Mouse (Mus musculus) heart, embryonic 16.5 days (tissue): ENCODE measurements around the gene Plekhb1. TPM values are rescaled to one million over a fixed set of nuclear protein-coding genes. Genes with fewer than 3 reads are reported as not detected.

Experiments
- ATAC-seq: fragments of 200-750 bp; cut with Nextera tagmentation; replicated peaks from 2 replicates; pipeline ENCODE4 v1.8.0; 2017; ENCODE audit warnings: moderate number of reproducible peaks; ENCODE audit not compliant: insufficient read depth, low FRiP score; ENCODE audit errors: extremely low read depth
- H3K27ac ChIP-seq: fragments of 300-500 bp; sonication (generic); 2 replicates; pipeline ENCODE4 v1.5.1; 2014; ENCODE audit warnings: mild to moderate bottlenecking, low read length, control low read depth, moderate library complexity
- H3K27me3 ChIP-seq: fragments of 300-500 bp; sonication (generic); 2 replicates; pipeline ENCODE4 v1.6.1; 2014; ENCODE audit warnings: low read length, mixed read lengths; ENCODE audit not compliant: control insufficient read depth, insufficient read depth
- H3K36me3 ChIP-seq: fragments of 300-500 bp; sonication (generic); 2 replicates; pipeline ENCODE4 v1.6.1; 2014; ENCODE audit not compliant: control insufficient read depth, insufficient read depth
- H3K4me1 ChIP-seq: fragments of 300-500 bp; sonication (generic); 2 replicates; pipeline ENCODE4 v1.6.1; 2014; ENCODE audit warnings: low read length, mixed read lengths; ENCODE audit not compliant: control insufficient read depth, insufficient read depth
- H3K4me2 ChIP-seq: fragments of 300-500 bp; sonication (generic); 2 replicates; pipeline ENCODE4 v1.6.1; 2014; ENCODE audit warnings: low read depth, mild to moderate bottlenecking, control low read depth, low read length
- H3K4me3 ChIP-seq: fragments of 300-500 bp; sonication (generic); 2 replicates; pipeline ENCODE4 v1.5.1; 2014; ENCODE audit warnings: mild to moderate bottlenecking, control low read depth, low read length
- H3K9ac ChIP-seq: fragments of 300-500 bp; sonication (generic); 2 replicates; pipeline ENCODE4 v1.6.1; 2014; ENCODE audit warnings: low read length, control low read depth
- H3K9me3 ChIP-seq: fragments of 300-500 bp; sonication (generic); replicated peaks from 2 replicates; pipeline ENCODE4 v1.6.1; 2016; ENCODE audit warnings: low read length; ENCODE audit not compliant: control insufficient read depth
- WGBS: fragments of 180-500 bp; shearing (Covaris S2); extraction: QIAGEN DNeasy Blood & Tissue Kit; methylation state at CpG from one replicate; pipeline ENCODE4 v1.1.7; 2014; 5-methylcytosine and 5-hydroxymethylcytosine counted together
- polyA plus RNA-seq: library from polyadenylated mRNA; unstranded; fragments of >200 nt; fragmentation: Nextera tagmentation; extraction: Ambion mirVana; gene quantifications from 2 replicates; pipeline ENCODE4 v1.2.1, GENCODE M21; 2015

The Plekhb1 gene
- 2.7 and 2.8 TPM in 2 replicates for polyA plus RNA-seq

DNA sequence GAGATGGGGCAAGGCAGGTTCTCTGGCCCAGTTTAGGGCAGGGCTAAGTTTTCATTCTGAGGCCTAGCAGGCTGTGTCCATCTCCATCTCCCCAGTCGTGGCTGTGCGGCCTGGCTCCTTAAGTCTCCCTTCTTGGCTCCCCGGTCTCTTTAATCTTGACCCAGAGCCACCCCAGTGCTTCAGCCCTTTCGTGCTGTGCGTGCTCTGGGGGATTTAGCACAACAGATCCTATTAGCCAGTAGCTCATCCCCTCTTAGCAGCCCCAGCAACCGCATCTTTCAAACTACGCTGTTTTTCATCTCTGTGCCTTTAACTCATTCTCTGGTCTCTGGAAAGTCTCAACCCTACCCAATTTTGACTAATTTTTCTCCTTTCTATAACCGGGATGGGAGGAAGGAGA is at the start of gene Plekhb1:
TSS of gene Plekhb1 (minus strand) at position 184 of the 400 bp plus-strand sequence.
- no peak for ATAC-seq
- Histone ChIP-seq H3K9me3 (no peaks in the 10 kb centered on the region), H3K4me3 (no peak within 1 kb of the TSS), H3K9ac (peak within 1 kb of the TSS; percentile 5; the same call in 1 of the 2 replicates), H3K27me3 (no peaks in the 10 kb centered on the region), H3K4me1 (peaks cover 13% of the 10 kb centered on the region; the same call in 1 of the 2 replicates), H3K27ac (no peak within 1 kb of the TSS), H3K36me3 (no peaks in the 10 kb centered on the region), H3K4me2 (peak within 1 kb of the TSS; percentile 48)
- 72% methylated on average over 8 of the region's 8 CpGs for WGBS

DNA sequence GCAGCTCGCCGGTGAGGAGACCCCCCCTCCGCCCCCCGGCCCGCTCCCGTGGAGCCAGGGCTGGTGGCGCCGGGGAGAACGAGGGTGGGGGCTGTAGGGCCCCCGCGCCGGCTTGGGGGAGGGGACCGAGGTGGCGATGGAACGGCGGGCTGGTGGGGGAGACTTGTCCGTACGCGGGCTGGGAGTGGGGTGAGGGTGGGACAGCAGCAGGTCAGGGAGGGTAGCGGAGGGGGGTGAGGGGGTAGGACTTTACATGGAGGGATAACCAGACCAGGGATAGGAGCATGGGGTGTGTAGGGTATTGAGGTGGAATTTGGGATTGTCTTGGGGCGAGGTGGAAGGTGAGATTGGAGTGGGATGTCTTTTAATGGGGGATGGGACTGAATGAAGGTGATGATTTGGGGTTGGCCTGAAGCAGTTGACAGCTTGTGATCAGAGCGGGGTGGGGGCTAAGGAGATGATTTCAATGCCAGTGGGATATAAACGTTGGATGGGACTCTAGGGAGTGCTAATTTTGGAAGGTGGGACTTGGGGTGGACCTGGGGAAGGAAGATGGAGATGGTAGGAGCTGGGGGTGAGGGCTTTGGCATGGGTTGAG is 44.8 kb upstream of the Plekhb1 start:
- no peaks in the 10 kb centered on the region for H3K36me3 ChIP-seq
- ATAC-seq: peak; percentile 41
- WGBS: 0% methylated on average over 23 of the region's 23 CpGs
- H3K4me2 ChIP-seq: peak overlapping the region; percentile 78
- H3K9me3 ChIP-seq: no peaks in the 10 kb centered on the region
- no peaks in the 10 kb centered on the region for H3K27me3 ChIP-seq
- peaks cover 13% of the 10 kb centered on the region for H3K4me1 ChIP-seq
- peak overlapping the region; percentile 95 for H3K9ac ChIP-seq
- peak overlapping the region; percentile 85 for H3K4me3 ChIP-seq
- peak overlapping the region; percentile 96 for H3K27ac ChIP-seq

DNA sequence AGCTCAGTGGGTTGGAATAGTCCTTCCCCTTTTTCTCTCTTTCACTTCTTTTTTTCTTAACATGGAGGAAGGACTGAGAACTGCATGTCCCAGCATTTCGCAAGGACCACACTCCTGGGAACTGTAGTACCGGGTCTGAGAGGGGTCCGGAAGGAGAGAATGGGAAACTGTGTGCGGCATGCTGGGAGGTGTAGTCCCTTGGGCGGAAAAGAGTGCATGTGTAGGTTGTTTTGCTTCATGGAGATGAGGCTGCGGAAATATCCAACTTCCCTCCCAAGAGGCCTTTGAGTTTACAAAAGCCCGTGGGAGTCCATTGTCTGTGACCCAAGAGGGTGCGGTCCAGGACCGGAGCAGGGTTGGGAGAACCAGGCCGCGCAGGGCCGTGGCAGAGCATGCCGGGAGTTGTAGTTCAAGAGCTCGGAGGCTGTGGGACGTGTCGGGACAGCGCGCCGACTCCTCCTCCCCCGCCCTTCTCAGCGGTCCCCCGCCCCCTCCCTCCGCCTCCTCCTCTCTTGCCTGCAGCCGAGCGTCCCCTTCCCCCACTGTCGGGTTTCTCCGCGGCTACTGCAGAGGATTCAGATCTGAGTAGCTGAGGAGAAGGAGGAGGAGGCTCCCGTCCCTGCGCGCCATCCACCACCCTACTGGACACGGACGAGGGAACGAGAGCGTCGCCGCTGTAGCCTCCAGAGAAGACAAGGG is 44.1 kb upstream of the Plekhb1 start, which contains the start of gene Fam168a:
TSS of gene Fam168a (plus strand) at position 493 of the 699 bp plus-strand sequence.
- Histone ChIP-seq H3K36me3 (no peaks in the 10 kb centered on the region), H3K4me2 (peak within 1 kb of the TSS; percentile 78), H3K27ac (peak within 1 kb of the TSS; percentile 96), H3K9me3 (no peaks in the 10 kb centered on the region), H3K4me3 (peak within 1 kb of the TSS; percentile 85), H3K9ac (peak within 1 kb of the TSS; percentile 95), H3K4me1 (peaks cover 12% of the 10 kb centered on the region), H3K27me3 (no peaks in the 10 kb centered on the region)
- WGBS: under 1% methylated on average over 34 of the region's 37 CpGs
- ATAC-seq: peak; percentile 98

DNA sequence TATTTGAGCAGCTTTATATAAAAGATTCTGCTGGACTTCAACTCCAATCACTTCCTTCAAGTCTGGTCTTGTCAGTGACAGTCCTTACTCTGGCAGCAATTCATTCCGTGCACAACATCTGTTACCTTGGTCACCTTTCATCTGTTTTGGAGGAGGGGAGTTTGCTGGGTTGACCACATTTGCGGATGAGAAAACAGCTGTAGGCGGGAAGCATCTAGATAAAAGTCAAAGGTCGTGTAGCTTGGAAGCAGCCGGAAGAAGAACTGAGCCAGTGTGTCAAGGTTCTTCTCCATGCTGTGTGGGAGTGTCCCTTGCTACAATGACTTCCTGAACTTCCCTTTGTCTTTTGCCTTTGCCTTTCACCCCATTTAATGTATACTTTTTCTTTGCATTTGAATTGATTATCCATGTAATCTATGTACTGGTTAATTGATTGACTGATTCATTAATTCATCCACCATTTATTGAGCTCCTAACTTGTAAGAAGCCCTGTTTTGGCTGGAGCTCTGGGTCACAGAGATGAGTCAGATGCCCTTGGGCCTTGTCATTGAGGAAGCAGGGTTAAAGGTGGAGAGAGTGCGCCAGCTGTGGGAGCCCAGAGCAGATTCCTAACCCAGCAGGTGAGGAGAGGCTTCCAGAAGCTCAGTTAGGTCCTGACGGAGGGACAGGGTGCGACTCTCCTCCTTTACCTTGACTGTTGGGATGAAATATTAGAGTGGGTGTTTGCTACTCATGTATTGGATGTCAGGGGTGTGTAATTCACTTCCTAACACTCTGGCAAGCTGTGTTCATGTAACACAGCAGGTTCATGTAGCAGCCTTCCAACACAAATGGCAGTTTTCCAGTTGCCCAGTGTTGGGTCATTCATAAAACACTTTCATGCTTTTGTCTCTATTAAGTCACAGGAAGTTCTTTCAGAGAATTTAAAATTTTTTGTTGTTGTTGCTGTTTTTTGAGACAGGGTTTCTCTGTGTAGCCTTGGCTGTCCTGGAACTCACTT is 37.9 kb upstream of the Plekhb1 start:
- Histone ChIP-seq H3K36me3 (no peaks in the 10 kb centered on the region), H3K27ac (no peak overlapping the region), H3K9ac (no peak overlapping the region), H3K9me3 (no peaks in the 10 kb centered on the region), H3K4me1 (no peaks in the 10 kb centered on the region), H3K4me2 (no peak overlapping the region), H3K27me3 (no peaks in the 10 kb centered on the region), H3K4me3 (no peak overlapping the region)
- no peak for ATAC-seq
- WGBS: 55% methylated on average over 8 of the region's 8 CpGs

DNA sequence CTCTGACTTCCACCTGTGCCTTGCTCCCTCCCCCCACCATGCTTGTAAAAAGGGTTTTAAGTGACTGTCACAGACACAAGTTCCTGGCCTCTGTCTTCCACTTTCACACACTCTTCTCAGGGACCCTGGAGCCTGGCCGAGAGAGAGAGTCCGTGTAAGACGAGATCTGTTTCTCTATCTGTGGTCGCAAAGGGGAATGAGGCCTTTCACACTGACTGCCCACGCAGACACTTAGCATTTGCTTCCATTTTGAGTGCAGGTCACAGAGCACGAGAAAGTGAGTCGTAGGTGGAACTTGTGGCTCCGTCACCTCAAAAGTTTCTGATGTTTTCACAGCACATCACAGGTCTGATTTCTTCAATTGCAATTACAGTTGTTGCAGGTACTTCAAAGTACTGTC is 31.0 kb upstream of the Plekhb1 start:
- Histone ChIP-seq H3K4me3 (no peak overlapping the region), H3K9ac (no peak overlapping the region), H3K9me3 (no peaks in the 10 kb centered on the region), H3K36me3 (no peaks in the 10 kb centered on the region), H3K27me3 (no peaks in the 10 kb centered on the region), H3K4me2 (no peak overlapping the region), H3K27ac (no peak overlapping the region), H3K4me1 (no peaks in the 10 kb centered on the region)
- no peak for ATAC-seq
- WGBS: 60% methylated on average over 8 of the region's 8 CpGs

DNA sequence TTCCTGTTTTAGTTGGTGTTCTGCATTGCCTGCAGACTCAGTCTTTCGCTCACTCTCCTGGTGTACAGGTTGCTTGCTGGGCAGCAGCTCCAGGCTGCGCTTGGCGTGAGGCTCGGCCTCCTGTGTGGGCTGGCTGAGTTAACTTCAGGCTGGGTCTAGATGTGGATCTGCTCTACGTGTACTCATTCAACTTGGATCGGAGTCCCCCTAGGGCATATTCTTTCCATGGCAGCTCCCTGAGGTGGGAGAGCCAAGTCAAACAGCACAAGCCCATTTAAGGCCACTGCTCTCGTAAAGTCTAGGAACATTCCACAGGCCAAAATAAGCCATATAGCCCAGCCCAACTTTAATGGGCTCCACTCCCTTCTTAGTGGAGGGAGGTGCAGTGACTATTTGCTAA is 26.3 kb upstream of the Plekhb1 start:
- Histone ChIP-seq H3K4me1 (no peaks in the 10 kb centered on the region), H3K27ac (no peak overlapping the region), H3K9ac (no peak overlapping the region), H3K4me2 (no peak overlapping the region), H3K9me3 (no peaks in the 10 kb centered on the region), H3K27me3 (no peaks in the 10 kb centered on the region), H3K36me3 (no peaks in the 10 kb centered on the region), H3K4me3 (no peak overlapping the region)
- 76% methylated on average over 7 of the region's 7 CpGs for WGBS
- ATAC-seq: no peak

DNA sequence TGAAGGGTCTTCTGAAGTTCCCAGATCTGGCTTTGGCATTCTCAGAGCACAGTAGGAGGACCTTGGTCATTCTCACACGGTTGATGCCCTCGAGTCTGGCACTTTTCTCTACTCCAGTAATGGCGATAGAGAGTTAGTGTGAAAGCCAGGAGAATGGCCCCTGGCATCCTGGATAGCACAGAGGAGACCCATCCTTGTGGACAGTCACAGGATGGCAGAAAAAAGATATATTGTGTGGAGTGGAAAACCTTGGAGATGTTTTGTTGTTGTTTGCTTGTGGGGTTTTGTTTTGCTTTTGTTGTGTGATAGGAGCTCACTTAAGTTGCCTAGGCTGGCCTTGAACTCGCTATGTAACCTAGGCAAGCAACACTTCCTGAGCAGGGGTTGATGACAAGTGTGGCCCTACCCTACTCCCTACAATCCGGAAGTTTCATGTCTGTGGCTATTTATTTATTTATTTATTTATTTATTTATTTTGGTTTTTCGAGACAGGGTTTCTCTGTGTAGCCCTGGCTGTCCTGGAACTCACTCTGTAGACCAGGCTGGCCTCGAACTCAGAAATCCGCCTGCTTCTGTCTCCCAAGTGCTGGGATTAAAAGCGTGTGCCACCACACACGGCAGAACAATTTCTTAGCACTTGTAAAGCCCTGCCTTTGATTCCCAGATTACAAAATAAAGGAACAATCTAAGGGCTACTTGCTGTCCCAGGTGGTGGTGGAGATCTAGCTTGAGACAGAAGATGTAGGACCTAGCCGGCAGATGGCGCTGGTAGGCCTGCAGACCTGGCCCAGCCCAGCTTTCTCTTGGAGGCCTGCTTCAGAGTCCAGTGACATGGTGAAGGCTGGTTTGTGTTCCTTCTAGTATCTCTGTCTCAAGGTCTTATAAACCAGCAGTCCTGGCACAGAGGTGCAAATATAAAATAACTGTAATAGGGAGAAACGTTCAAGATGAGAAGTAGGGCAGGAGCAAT is 23.1 kb upstream of the Plekhb1 start:
- no peak overlapping the region for H3K9ac ChIP-seq
- no peak overlapping the region for H3K27ac ChIP-seq
- WGBS: 40% methylated on average over 13 of the region's 13 CpGs
- no peaks in the 10 kb centered on the region for H3K9me3 ChIP-seq
- H3K4me2 ChIP-seq: no peak overlapping the region
- H3K4me1 ChIP-seq: no peaks in the 10 kb centered on the region
- no peak; the same call in 1 of the 2 replicates for ATAC-seq
- H3K27me3 ChIP-seq: no peaks in the 10 kb centered on the region
- H3K4me3 ChIP-seq: no peak overlapping the region
- H3K36me3 ChIP-seq: no peaks in the 10 kb centered on the region

DNA sequence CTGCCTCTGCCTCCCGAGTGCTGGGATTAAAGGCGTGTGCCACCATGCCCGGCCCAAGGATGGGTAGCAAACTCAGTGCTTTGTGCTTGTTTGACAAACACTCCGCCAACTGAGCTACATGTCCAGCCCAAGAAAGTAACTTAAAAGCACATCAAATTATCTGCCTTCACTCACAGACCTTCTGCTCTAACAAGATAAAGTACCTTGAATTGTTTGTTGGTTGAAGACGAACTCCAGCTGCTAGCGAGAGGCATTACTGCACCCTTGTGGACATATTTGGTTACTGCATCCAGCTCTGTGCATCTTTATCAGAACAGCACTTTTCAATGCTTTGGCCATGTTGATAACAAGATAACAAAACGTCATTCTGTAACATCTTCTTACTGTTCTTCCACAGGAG is 22.3 kb upstream of the Plekhb1 start:
- no peak overlapping the region for H3K4me2 ChIP-seq
- no peaks in the 10 kb centered on the region for H3K36me3 ChIP-seq
- no peaks in the 10 kb centered on the region for H3K9me3 ChIP-seq
- H3K4me1 ChIP-seq: no peaks in the 10 kb centered on the region
- no peak overlapping the region for H3K9ac ChIP-seq
- H3K27ac ChIP-seq: no peak overlapping the region
- ATAC-seq: no peak
- WGBS: 50% methylated on average over 7 of the region's 7 CpGs
- no peak overlapping the region for H3K4me3 ChIP-seq
- no peaks in the 10 kb centered on the region for H3K27me3 ChIP-seq
